Mouse (Mus musculus) midbrain, embryonic 12.5 days (tissue): ENCODE data around the gene Rpl13. TPM values are rescaled to one million over a fixed set of nuclear protein-coding genes. Genes with fewer than 3 reads are reported as not detected.

Source experiments
- ATAC-seq: fragments of 200-750 bp; cut with Nextera tagmentation; 2 replicates; pipeline ENCODE4 v1.8.0; 2017; ENCODE audit warnings: low read depth, moderate TSS enrichment, moderate library complexity; ENCODE audit not compliant: low FRiP score
- H3K27ac ChIP-seq: fragments of 300-500 bp; sonication (generic); replicated peaks from 2 replicates; pipeline ENCODE4 v1.5.1; 2016; ENCODE audit warnings: mild to moderate bottlenecking
- H3K27me3 ChIP-seq: fragments of 300-500 bp; sonication (generic); 2 replicates; pipeline ENCODE4 v1.6.1; 2016; ENCODE audit warnings: mild to moderate bottlenecking
- H3K36me3 ChIP-seq: fragments of 300-500 bp; sonication (generic); 2 replicates; pipeline ENCODE4 v1.6.1; 2016
- H3K4me1 ChIP-seq: fragments of 300-500 bp; sonication (generic); 2 replicates; pipeline ENCODE4 v1.6.1; 2016
- H3K4me2 ChIP-seq: fragments of 300-500 bp; sonication (generic); replicated peaks from 2 replicates; pipeline ENCODE4 v1.6.1; 2016; ENCODE audit warnings: mild to moderate bottlenecking, moderate library complexity
- H3K4me3 ChIP-seq: fragments of 300-500 bp; sonication (generic); 2 replicates; pipeline ENCODE4 v1.5.1; 2016; ENCODE audit warnings: mild to moderate bottlenecking
- H3K9ac ChIP-seq: fragments of 300-500 bp; sonication (generic); replicated peaks from 2 replicates; pipeline ENCODE4 v1.6.1; 2016; ENCODE audit warnings: mild to moderate bottlenecking, moderate library complexity
- H3K9me3 ChIP-seq: fragments of 300-500 bp; sonication (generic); 2 replicates; pipeline ENCODE4 v1.6.1; 2016; ENCODE audit warnings: mild to moderate bottlenecking
- WGBS: fragments of 180-500 bp; shearing (Covaris S2); methylation state at CpG from one replicate; pipeline ENCODE4 v1.1.7; 2016; 5-methylcytosine and 5-hydroxymethylcytosine counted together
- polyA plus RNA-seq: library from polyadenylated mRNA; unstranded; fragments of >200 nt; fragmentation: Nextera tagmentation; extraction: Ambion mirVana; gene quantifications from 2 replicates; pipeline ENCODE4 v1.2.1, GENCODE M21; 2016

Rpl13 gene
- polyA plus RNA-seq, 1 experiment from 2014 or later: 1,075 TPM

GRCm38 (mm10) chr8:123110649-123111048, 8.5 kb downstream of the Rpl13 start:
- Histone ChIP-seq H3K9ac (no peak overlapping the region), H3K4me3 (no peak overlapping the region), H3K27me3 (peaks cover 7% of the 10 kb centered on the region), H3K4me1 (no peaks in the 10 kb centered on the region; the same call in 1 of the 2 replicates), H3K27ac (no peak overlapping the region), H3K36me3 (peaks cover 2% of the 10 kb centered on the region; the same call in 1 of the 2 replicates), H3K4me2 (no peak overlapping the region), H3K9me3 (no peaks in the 10 kb centered on the region)
- 21% methylated on average over 4 of the region's 4 CpGs for WGBS
- no peak for ATAC-seq

GRCm38 (mm10) chr8:123112892-123113291, 10.7 kb downstream of the Rpl13 start:
- 83% methylated on average over 9 of the region's 9 CpGs for WGBS
- Histone ChIP-seq H3K4me2 (no peak overlapping the region), H3K27ac (no peak overlapping the region), H3K4me3 (no peak overlapping the region), H3K9me3 (no peaks in the 10 kb centered on the region), H3K36me3 (no peaks in the 10 kb centered on the region), H3K9ac (no peak overlapping the region), H3K4me1 (peaks cover 11% of the 10 kb centered on the region), H3K27me3 (peaks cover 29% of the 10 kb centered on the region)
- no peak for ATAC-seq

GRCm38 (mm10) chr8:123113908-123114469, 11.8 kb downstream of the Rpl13 start:
- Histone ChIP-seq H3K27ac (no peak overlapping the region), H3K36me3 (no peaks in the 10 kb centered on the region), H3K9me3 (no peaks in the 10 kb centered on the region), H3K4me3 (no peak overlapping the region), H3K4me2 (no peak overlapping the region), H3K9ac (no peak overlapping the region), H3K4me1 (peaks cover 14% of the 10 kb centered on the region), H3K27me3 (peaks cover 40% of the 10 kb centered on the region)
- no peak for ATAC-seq
- 73% methylated on average over 2 of the region's 2 CpGs for WGBS

DNA sequence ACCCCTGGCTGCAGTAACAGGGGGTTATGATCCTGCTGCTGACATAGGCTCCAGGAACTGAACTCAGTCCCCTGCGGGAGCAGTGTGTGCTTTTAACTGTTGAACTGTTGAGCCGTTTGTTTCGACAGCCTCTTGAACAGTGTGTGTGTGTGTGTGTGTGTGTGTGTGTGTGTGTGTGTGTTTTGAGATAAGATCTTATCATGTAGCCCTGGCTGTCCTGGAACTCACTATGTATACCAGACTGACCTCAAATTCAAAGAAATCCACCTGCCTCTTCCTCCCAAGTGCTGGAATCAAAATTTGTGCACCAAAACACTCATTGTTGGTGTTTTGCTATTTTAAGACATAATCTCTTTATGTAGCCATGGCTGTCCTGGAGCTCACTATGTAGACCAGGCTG, 12.5 kb downstream of the Rpl13 start:
- peaks cover 14% of the 10 kb centered on the region for H3K4me1 ChIP-seq
- no peak overlapping the region for H3K9ac ChIP-seq
- no peaks in the 10 kb centered on the region for H3K9me3 ChIP-seq
- H3K27me3 ChIP-seq: peaks cover 47% of the 10 kb centered on the region
- H3K27ac ChIP-seq: no peak overlapping the region
- ATAC-seq: no peak
- WGBS: 75% methylated on average over 3 of the region's 3 CpGs
- no peak overlapping the region for H3K4me3 ChIP-seq
- no peak overlapping the region for H3K4me2 ChIP-seq
- H3K36me3 ChIP-seq: no peaks in the 10 kb centered on the region

DNA sequence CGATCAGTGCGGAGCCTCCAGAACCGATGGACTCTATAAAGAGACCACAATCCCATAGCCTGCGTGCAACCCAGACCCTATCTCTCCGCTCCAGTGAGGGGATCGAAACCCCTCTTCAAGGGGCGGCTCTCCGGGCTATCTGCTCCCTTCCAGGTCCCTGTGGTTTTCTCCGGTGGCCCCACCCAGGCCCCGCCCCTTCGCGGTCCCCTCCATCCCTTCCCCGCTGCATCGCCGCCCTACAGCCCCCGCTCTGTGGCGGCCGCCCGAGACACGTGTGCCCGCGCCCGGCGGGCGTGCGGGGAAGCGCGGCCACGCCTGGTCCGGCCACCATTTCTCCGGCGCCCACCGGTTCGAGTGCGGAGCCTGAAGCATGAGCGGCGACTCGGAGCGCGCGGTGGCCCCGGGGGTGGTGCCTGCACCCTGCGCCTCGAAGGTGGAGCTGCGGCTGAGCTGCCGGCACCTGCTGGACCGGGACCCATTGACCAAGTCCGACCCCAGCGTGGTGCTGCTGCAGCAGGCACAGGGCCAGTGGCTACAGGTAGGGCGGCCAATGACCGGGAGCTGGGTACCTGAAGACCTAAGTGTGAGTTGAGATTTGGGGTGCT, 15.1 kb downstream of the Rpl13 start, which contains the start of gene Cpne7:
Gene Cpne7 (plus strand): TSS at position 248 of the 605 bp plus-strand sequence.
- H3K36me3 ChIP-seq: no peaks in the 10 kb centered on the region
- peaks cover 14% of the 10 kb centered on the region for H3K4me1 ChIP-seq
- peak within 1 kb of the TSS; percentile 43 for H3K9ac ChIP-seq
- no peaks in the 10 kb centered on the region for H3K9me3 ChIP-seq
- peaks cover 50% of the 10 kb centered on the region for H3K27me3 ChIP-seq
- ATAC-seq: no peak; the same call in 1 of the 2 replicates
- under 1% methylated on average over 45 of the region's 51 CpGs for WGBS
- H3K4me3 ChIP-seq: peak within 1 kb of the TSS; percentile 45
- no peak within 1 kb of the TSS for H3K27ac ChIP-seq
- peak within 1 kb of the TSS; percentile 74 for H3K4me2 ChIP-seq

GRCm38 (mm10) chr8:123117744-123118143, 15.6 kb downstream of the Rpl13 start:
- peak overlapping the region; percentile 45 for H3K4me3 ChIP-seq
- WGBS: 2% methylated on average over 17 of the region's 17 CpGs
- H3K9ac ChIP-seq: peak overlapping the region; percentile 43
- no peak for ATAC-seq
- no peak overlapping the region for H3K27ac ChIP-seq
- peaks cover 50% of the 10 kb centered on the region for H3K27me3 ChIP-seq
- H3K36me3 ChIP-seq: no peaks in the 10 kb centered on the region
- peaks cover 14% of the 10 kb centered on the region for H3K4me1 ChIP-seq
- H3K4me2 ChIP-seq: peak overlapping the region; percentile 74
- no peaks in the 10 kb centered on the region for H3K9me3 ChIP-seq

DNA sequence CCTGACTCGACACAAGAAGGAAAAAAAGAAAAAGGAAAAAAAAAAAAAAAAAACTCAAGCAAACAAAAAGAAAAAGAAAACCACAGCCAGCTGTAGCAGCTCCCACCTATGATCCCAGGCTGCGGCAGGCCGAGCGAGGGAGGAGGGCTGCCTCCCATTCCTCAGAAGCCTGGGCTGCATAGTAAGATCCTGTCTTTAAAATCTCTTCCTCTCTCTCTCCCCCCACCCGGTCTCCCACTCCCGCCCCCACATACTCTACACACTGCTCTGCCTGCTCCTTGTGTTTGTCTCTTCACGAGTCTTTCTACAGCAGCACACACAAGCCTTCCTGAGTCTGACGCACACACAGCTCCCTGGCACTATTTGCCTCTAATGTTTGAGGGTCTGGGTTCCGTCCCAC, 19.9 kb downstream of the Rpl13 start:
- 72% methylated on average over 9 of the region's 9 CpGs for WGBS
- Histone ChIP-seq H3K9ac (no peak overlapping the region), H3K27me3 (peaks cover 53% of the 10 kb centered on the region), H3K27ac (no peak overlapping the region), H3K36me3 (no peaks in the 10 kb centered on the region), H3K9me3 (no peaks in the 10 kb centered on the region), H3K4me3 (no peak overlapping the region), H3K4me1 (peaks cover 20% of the 10 kb centered on the region), H3K4me2 (no peak overlapping the region)
- ATAC-seq: no peak

DNA sequence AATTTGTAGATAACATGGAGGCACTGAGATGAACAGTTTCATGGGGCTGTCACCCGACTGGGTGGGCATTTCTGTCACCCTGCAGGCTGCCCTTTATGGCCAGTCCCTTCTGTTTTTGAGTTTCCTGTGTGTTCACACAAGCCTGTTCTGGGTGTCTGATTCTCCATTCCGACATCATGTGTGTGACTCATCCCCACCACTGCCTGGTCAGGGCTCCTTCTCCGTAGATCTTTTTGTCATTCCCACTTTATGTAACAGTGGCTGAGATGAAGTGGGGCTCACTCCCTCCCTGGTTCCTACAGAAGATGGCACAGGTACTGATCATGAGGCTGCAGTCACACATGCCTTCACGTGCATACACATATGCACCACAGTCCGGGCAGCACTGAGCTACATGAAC, 20.5 kb downstream of the Rpl13 start:
- Histone ChIP-seq H3K9me3 (no peaks in the 10 kb centered on the region), H3K4me1 (peaks cover 14% of the 10 kb centered on the region), H3K9ac (no peak overlapping the region), H3K36me3 (no peaks in the 10 kb centered on the region), H3K27me3 (peaks cover 53% of the 10 kb centered on the region), H3K27ac (no peak overlapping the region), H3K4me3 (no peak overlapping the region), H3K4me2 (no peak overlapping the region)
- ATAC-seq: no peak
- WGBS: 81% methylated on average over 5 of the region's 5 CpGs

- WGBS: 7% methylated on average over 19 of the region's 19 CpGs
- no peaks in the 10 kb centered on the region for H3K9me3 ChIP-seq
- no peaks in the 10 kb centered on the region for H3K36me3 ChIP-seq
- H3K27me3 ChIP-seq: peaks cover 41% of the 10 kb centered on the region
- H3K4me1 ChIP-seq: peaks cover 8% of the 10 kb centered on the region; the same call in 1 of the 2 replicates
- ATAC-seq: no peak
- 0 out of 2 replicates have a peak overlapping the region, but pooled peaks have one; percentile 11 for H3K4me2 ChIP-seq
- H3K27ac ChIP-seq: no peak overlapping the region
- H3K9ac ChIP-seq: no peak overlapping the region
- no peak overlapping the region for H3K4me3 ChIP-seq
These were observed 24.2 kb downstream of the Rpl13 start for GRCm38 (mm10) chr8:123126193-123126816.

DNA sequence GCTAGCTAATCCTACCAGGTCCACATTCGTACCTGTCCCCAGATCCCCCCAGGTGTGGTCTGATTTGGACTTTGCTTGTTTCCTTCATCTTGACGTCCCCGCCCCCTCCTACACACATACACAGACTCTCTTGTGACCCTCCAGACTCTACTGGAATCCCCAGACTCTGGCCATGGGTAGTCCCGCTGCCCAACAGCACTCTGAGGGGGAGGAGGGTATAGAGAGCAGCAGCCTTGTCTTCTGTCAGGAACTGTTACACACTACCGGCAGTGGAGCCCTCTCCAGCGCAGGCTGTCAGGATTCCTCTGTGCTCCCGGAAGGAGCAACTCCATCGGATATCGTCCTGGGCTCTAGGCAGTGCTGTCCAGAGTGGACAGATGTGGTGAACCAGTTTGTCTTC, 28.9 kb downstream of the Rpl13 start:
- H3K27ac ChIP-seq: no peak overlapping the region
- H3K4me2 ChIP-seq: no peak overlapping the region

DNA sequence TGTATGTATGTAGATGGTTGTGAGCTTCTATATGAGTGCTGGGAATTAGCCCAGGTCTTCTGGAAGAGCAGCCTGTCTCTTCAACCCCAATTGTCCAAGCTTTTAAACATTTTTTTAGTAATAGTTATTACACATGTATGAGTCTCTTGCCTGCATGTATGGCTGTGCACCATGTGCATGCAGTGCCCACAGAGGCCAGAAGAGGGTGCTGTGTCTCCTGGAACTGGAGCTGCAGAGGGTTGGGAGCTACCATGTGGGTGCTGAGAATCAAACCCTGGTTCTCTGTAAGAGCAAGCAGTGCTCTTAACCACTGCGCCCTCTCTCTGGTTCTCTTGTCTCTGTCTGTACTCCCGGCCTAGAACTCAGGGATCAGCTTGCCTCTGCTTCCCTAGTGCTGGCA, 30.8 kb downstream of the Rpl13 start:
- Histone ChIP-seq H3K4me3 (no peak overlapping the region), H3K9ac (no peak overlapping the region), H3K27ac (no peak overlapping the region), H3K9me3 (peaks cover 3% of the 10 kb centered on the region; the same call in 1 of the 2 replicates), H3K4me2 (no peak overlapping the region), H3K36me3 (no peaks in the 10 kb centered on the region), H3K27me3 (peaks cover 10% of the 10 kb centered on the region; the same call in 1 of the 2 replicates), H3K4me1 (peaks cover 24% of the 10 kb centered on the region)
- WGBS: 89% methylated on average over 2 of the region's 2 CpGs
- no peak for ATAC-seq

More for the DNA sequence above, 28.9 kb downstream of the Rpl13 start:
- no peak for ATAC-seq
- H3K9me3 ChIP-seq: peaks cover 3% of the 10 kb centered on the region; the same call in 1 of the 2 replicates
- no peak overlapping the region for H3K4me3 ChIP-seq
- H3K9ac ChIP-seq: no peak overlapping the region
- WGBS: 78% methylated on average over 9 of the region's 9 CpGs
- H3K36me3 ChIP-seq: no peaks in the 10 kb centered on the region
- peaks cover 27% of the 10 kb centered on the region for H3K27me3 ChIP-seq
- peaks cover 21% of the 10 kb centered on the region for H3K4me1 ChIP-seq

- WGBS: 89% methylated on average over 11 of the region's 11 CpGs
- H3K36me3 ChIP-seq: no peaks in the 10 kb centered on the region
- peaks cover 2% of the 10 kb centered on the region; the same call in 1 of the 2 replicates for H3K27me3 ChIP-seq
- no peak overlapping the region for H3K4me2 ChIP-seq
- no peak overlapping the region for H3K4me3 ChIP-seq
- H3K4me1 ChIP-seq: peaks cover 29% of the 10 kb centered on the region
- H3K27ac ChIP-seq: no peak overlapping the region
- H3K9ac ChIP-seq: no peak overlapping the region
- no peak for ATAC-seq
- H3K9me3 ChIP-seq: peaks cover 3% of the 10 kb centered on the region; the same call in 1 of the 2 replicates
These were observed 32.1 kb downstream of the Rpl13 start for GRCm38 (mm10) chr8:123134149-123134713.
